Mouse (Mus musculus) urinary bladder, postnatal 4 days (tissue): ENCODE measurements at regions not wholly inside any gene's neighbourhood (a gene's known extent, or its start where the extent isn't known, plus 50 kb on each side); places are given as distances from the start of the nearest gene placed in this dataset.

Source experiments
- DNase-seq, 2 experiments: peaks; one replicate each; pipeline ENCODE4 v3.0.0; 2021 to 2022; ENCODE audit warnings: low spot score in 2 of 2

- peak in 1 of 2 experiments; percentile 33 for DNase-seq
Observed at GRCm38 (mm10) chr14:56313969-56314368, 50.9 kb upstream of the Atp12a start.

- DNase-seq, result peak in 1 of 2 experiments; percentile 64
Observed at GRCm38 (mm10) chr14:56314459-56314858, 50.4 kb upstream of the Atp12a start.
